Mouse (Mus musculus) urinary bladder, postnatal 25 days (tissue): Measurements from ENCODE around the gene Mars.
"Not testable (repeated sequence)": the region's sequence is repeated elsewhere in the genome, so short reads cannot be mapped to it uniquely, and the experiment has no call there.

Experiments used
- DNase-seq: peaks from one replicate; pipeline ENCODE4 v3.0.0; 2022; ENCODE audit warnings: low spot score

Mars gene

DNA sequence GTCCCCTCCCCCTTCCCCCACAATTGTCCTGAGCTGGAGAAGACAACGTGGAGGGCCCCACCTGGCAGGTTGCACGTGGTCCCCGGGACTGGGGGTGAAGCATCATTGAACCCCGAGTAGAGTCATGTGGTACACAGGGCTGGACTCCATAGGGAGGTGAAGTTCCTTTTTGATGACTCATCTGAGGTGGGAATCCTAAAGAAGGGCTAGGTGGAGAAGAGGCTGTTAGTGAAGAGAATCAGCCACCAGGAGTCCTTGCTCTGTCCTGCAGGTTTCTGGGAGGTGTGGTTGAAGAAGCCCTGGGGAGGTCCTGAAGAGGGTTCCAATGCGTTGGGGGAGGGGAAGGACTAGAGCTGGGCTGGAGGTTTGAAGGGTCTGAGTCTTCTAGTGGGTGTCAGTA, 25.4 kb upstream of the Mars start:
- DNase-seq = no peak

DNA sequence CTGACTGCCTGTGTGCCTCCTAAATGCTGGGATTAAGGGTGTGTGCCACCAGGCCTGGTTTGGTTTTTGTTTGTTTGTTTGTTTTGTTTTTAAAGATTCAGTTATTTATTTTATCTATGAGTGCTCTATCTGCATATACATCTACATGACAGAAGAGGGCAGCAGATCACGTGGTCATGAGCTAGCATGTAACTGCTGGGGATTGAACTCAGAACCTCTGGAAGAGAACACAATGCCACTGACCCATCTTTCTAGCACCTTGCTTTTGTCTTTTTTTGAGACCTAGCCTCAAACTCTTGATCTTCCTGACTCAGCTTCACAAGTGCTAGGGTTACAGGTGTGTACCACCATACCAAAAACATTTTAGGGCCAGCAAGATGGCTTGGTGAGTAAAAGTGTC, 23.7 kb upstream of the Mars start:
- no peak for DNase-seq

DNA sequence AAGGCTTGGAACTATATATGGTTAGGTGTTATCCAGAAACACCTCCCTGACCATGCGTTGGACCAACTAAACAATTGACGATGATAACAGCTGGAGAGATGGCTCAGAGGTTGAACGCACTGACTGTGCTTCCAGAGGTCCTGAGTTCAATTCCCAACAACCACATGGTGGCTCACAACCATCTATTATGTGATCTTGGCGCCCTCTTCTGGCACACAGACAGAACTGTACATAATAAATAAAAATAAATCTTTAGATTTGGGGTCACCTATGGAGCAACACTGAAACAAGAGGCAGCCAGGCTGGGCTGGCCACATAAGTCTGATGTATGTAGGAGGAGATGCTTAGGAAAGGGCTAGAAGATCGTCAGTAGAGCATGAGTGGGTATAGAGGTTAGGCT, 21.6 kb upstream of the Mars start:
- no peak for DNase-seq

DNA sequence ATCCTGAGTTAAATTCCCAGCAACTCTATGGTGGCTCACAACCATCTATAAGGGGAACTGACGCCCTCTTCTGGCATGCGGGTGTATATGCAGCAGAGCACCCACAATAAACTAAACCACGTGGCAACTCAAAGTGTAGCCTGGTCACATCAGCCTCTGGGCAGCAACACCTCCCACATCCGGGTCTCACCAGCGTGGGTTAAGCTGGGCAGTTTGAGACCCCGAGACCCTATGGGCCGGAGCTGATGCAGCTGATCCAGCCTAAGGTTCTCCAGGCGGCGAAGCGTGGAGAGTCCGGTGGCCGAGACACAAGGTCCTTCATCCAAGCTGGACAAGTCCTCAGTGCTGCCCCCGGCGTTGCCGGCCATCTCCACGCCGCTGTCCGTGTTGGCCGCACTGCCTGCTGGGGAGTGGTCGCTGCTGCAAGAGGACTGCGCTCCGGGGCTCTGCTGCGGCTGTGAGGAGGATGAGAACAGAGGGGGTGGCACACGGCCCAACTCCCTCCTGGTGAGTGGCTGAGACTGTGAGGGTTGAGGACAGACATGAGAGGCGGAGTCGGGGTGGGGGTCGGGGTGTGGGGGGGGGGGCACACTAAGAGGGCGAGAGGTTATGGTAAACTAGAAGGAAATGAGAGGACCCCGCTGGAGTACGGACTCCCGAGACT, 20.8 kb upstream of the Mars start:
- DNase-seq = no peak

DNA sequence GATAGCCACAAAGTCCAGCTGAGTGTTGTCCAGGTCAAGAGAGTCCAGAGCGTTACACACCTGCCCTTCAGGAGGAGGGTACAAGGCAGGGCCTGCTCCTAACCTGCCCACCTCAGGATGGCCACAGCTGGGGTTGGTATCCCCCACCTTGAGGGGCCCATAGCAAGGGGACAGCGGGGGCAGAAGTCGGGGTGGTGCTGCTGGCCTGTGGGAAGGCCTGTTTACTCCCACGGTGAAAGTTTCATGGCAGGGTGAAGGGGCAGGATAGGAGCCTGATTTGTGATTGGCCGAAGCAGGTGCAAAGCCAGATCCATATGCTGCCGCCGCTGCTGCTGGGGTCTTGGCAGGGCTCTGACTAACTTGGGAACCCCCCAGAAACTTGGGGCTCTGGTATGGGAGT, 18.6 kb upstream of the Mars start:
- DNase-seq = no peak

DNA sequence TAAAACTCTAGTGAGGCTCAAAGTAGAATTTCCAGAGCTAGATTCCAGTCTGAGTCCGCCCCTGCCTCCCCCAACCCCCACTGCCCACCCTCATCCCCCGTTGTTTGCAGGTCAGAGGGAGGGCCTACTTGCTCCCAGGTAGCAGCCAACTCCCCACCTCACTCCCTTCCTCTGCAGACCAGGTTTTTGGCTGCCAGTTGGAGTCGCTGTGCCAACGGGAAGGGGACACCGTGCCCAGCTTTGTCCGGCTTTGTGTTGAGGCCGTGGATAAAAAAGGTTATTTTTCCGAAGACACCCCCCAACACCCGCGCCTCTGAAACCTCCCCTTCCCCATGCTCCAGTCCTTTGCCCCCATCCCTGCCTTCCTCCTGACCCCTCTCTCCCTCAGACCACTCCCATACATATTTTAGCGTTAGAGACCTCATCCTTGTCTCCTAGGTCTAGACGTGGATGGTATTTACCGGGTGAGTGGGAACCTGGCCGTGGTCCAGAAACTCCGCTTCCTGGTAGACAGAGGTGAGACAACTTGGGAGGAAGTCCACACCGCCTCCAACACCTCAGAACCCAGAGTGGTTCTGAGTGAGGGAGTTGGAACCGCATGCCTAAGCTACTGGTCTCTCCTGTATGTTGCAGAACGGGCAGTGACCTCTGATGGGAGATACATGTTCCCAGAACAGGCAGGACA, 16.0 kb upstream of the Mars start:
- no peak for DNase-seq

DNA sequence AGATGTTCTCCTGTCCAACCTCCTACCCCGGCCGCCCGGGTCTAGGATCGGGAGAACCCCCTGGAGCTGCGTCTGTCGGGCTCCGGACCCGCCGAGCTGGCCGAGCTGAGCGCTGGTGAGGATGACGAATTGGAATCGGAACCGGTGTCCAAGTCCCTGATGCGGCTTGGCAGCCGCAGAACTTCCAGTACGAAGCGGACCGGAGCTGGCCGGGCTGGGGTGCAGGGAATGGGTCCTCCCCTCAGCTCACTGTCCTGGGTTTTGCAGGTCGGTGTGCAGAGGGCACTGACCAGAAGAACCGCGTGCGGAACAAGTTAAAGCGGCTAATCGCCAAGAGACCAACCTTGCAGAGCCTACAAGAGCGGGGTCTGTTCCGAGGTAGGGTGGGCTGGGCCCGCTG, 15.2 kb upstream of the Mars start:
- DNase-seq = peak; percentile 40

DNA sequence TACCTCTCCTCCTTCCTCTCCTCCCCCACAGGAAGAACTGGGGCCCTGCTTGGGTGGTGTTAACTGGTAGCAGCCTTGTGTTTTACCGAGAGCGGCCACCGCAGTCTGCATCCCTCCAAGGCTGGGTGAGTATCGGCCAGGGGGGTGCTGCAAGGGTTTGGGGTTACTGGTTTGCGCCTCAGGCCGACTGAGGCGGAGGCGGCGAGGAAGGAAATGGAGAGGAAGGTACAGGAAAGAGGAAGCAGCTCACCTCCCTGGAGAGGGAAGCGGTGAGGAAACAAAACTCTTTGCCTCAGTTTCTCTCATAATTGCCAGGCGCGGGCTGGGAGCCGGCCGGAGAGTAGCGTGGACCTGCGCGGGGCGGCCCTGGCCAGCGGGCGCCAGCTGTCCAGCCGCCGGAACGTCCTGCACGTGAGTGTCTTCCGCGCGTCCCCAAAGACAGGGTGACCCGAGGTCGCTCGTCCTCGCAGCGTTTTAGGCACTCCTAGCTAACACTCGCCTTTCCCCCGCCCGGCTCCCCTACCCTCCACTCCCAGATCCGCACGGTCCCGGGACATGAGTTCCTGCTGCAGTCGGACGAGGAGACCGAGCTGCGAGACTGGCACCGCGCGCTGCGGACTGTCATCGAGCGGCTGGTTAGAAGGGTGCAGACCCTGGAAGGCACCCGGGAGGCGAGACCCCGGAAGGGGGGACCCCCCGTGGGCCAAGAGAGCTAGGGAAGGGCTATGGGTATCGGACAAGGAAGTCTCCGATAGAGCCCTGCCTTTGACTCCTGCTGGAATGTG, 14.6 kb upstream of the Mars start:
- peak; percentile 28 for DNase-seq

DNA sequence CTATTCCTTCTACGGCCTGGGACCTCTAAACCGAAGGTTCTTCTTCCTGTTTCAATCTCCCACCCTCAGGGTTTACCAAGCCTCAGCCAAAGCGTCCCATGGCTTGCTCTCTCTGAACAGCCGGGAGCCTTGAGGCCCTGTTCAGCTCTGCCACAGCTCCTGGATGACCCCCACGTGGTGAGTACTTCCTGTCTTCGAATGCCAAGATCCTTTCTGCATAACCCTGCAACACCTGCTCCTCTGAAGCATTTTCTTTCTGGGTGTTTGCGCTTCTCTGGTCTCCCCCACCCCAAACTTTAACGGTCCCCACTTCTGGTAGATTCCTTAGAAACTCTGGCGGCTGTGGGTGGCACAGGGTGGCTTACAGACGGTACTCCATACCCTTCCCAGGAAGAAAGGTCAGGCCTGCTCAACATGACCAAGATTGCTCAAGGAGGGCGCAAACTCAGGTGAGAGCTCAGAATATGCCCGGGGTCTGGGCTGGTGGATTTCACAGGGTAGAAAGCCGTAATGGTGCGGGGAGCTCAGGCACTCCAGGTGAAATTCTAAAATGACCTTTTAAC, 13.9 kb upstream of the Mars start:
- no peak for DNase-seq

DNA sequence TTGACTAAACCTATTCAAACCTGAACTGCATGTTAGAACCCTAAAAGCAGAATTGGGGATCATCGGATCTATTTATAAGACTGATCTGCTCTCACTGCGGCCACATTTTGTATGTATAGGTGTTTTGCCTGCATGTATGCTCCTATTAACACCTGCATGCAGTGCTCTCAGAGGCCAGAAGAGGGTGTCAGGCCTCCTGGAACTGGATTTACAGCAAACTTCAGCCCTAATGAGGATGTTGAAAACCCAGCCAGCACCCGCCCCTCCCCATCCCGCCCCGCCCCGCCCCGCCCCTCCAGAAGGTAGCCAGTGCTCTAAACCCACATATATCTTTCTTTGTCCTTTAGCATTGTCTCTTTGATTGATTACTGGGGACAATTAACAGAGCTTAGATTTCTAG, 12.9 kb upstream of the Mars start:
- no peak for DNase-seq

DNA sequence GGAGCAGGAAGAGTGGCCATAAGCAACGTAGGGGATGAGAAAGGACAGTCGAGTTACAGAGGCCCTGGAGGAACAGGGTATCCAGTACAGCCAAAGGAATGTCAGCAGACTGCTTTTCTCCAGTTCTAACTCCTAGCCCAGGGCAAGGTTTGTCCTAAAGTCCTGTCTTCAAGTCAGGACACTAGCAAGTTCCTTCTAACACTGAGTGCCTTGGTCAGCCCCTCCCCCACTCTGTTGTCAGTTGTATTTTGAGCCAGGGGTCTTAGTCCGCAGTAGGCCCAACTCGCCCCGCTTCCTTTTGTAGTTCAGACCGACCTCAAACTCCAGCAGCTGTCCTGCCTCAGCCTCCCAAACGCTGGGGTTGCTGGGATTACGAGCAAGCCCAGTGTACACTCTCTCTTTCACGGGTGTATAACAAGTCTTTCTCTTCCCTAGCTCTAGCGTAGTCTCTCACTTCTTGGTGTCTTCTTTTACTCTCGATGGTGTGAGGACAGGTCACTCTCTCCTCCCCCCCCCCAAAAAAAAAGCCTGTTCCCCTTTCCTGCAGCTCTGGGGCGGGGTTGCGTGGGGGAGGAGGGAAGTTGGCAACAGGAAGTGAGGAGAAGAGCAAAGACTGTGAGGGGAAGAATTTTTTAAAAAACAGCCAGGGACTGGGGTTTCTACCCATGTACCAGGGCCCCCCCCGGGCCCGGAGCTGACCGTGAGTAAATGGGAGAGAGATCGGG, 11.7 kb upstream of the Mars start:
- DNase-seq = no peak

DNA sequence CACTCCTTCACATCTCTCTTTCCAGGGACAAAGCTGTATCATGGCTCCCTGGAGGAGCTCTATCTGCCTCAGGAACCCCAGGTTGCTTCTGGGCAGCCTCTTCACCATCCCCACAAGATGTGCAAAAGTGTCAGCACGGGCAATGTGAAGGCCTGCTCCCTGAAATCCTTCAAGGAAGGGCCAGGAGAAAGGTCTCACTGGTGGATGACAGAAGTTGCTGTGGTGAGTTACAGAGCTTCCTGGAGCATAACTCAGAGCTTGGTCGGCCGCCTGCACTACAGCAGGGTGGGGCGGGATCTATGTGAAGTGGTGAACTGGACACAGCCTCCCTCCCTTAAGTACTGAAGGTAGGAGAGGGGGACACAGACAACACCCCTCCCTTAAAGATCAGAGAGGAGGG, 11.1 kb upstream of the Mars start:
- DNase-seq = no peak

DNA sequence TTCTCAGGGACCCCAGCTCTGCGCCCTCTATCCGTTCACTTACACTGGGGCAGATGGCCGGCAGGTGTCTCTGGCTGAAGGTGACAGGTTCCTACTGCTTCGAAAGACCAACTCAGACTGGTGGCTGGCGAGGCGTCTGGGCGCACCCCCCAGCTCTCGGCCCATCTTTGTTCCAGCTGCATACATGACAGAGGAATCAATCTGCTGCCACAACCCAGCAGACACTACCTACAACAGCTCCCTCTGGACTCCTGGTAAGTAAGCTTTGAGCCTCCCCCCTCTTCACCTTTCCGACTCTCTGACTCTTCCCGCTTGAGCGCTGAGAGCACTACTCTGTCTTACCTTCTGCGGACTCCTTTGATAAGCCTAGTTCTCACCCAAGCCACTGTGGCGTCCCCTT, 10.6 kb upstream of the Mars start:
- no peak for DNase-seq

DNA sequence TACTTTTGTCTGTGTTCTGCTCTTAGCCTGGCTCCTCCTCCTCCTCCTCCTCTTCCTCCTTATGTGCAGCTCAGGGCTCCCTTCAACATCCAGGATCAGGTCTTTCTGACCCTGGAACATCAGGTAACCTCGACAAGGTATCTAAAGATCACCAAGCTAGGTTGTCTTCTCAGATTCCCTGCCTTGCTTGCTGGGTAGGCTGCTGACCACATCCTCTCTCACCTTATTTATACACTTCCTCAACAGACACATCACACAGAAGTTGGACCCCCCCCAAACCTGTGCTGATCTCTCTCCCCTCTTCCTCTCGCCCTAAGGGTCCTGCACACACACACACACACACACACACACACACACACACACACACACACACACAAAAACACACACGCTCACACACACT, 10.0 kb upstream of the Mars start, which contains the start of gene Arhgap9:
Arhgap9 (plus strand) TSS at position 344 of the 400 bp plus-strand sequence.
- no peak for DNase-seq

DNA sequence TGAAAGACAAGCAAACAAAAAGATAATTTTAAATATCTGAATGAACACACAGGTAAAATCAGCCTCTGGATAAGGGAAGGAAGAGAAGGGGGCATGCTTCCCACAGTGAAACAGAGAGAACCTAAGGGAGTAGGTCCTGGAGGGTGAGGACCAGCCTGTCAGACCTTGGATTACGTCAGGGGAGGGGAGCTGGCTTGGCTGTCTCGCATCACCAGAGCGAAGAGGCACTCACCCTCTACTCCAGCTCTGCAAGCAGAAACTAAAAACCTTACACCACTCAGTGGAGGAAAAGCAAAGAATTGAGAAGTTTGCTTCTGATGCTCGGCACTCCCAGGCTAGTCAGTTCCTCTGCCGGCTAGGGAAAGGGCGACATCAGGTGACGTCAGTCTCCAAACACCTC, 8.4 kb upstream of the Mars start:
- no peak for DNase-seq

DNA sequence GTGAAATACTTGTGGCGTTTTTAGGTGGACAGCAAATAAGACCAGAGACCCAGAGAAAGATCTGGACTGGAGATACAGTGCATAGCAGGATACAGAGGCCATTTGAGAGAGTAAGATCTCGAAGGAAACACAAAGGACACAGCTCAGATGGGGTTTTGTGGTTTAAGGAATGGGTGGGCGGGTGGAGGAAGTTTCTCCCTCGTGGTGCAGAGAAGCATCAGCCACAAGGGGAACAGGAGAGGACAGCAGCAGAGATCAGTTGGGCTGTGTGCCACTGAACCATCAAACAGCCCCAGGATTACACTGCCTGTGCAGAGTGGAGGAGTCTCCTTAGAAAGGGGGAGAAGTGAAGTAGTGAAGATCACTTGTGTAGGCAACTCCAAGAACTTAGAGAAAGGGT, 6.4 kb upstream of the Mars start:
- DNase-seq = no peak

DNA sequence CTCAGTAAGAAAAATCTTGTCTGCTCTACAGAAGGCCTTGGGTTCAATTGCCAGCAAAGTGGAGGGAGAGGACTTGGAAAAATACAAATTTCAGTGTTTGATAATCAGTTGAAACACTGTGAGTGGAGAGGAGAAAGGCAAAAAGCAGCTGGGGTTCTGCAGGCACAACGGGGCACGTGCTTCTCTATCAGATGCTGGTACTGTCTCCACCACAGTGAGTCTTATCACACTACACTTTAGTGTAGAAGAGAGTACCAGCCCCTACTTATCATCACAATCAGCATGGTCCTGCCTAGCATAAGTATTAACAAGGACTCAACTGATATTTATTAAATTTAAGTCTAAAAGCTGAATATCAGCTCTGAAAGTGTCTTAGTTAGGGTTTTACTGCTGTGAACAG, 5.7 kb upstream of the Mars start:
- DNase-seq = no peak

DNA sequence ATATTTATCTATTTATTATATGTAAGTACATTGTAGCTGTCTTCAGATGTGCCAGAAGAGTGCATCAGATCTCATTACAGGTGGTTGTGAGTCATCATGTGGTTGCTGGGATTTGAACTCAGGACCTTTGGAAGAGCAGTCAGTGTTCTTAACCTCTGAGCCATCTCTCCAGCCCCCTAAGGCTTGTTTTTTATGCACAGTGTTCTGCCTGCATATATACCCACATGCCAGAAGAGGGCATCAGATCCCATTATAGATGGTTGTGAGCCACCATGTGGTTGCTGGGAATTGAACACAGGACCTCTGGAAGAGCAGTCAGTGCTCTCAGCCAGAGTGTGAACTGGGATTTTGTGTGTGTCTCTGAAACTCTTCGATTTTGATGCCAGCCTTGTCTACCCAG, 3.4 kb upstream of the Mars start:
- not testable (repeated sequence) for DNase-seq

DNA sequence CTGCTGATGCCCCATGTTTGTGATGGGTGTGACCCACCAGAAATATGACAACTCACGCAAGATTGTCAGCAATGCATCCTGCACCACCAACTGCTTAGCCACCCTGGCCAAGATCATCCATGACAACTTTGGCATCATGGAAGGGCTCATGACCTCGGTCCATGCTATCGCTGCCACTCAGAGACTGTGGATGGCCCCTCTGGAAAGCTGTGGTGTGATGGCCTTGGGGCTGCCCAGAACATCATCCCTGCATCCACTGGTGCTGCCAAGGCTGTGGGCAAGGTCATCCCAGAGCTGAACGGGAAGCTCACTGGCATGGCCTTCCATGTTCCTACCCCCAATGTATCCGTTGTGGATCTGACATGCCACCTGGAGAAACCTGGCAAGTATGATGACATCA, 1.9 kb upstream of the Mars start:
- DNase-seq = not testable (repeated sequence)

DNA sequence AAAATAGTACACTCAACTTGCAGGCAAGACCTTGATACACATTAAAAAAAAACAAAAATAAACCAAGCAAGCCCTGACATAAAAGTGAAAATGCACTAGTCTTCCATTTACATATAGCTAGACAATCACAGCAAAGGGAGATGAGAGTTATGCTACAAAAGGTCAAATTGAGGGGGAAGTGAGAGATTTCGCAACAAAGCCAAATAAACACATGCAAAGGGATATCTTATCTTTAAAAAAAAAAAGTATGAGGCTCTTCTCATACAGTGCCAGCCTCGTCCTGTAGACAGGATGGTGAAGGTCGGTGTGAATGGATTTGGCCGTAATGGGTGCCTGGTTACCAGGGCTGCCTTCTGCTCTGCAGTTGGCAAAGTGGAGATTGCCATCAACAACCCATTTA, 1.3 kb upstream of the Mars start:
- no peak for DNase-seq

DNA sequence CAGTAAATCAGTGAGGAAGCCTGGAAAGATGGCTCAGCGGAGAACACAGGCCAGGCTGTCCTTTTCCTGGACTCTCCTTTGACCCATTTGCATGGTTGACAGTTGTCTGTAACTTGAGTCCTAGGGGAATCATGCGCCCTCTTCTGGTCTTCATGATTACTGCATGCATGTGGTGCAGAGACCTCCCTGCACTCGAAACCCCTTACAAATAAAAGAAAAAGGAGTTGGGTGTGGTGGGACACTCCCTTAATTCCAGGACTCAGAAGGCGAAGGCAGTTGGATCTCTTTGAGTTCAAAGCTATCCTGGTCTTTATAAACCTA, 730 bp upstream of the Mars start:
- DNase-seq = peak; percentile 74
